Mouse (Mus musculus) C2C12 (cell line): ENCODE data around the gene Atp8b2.

Experiments
- CTCF ChIP-seq: IDR thresholded peaks from one replicate; pipeline ENCODE4 v1.5.1; 2011; ENCODE audit not compliant: control insufficient read depth, insufficient read depth, insufficient read length
- MAX ChIP-seq: IDR thresholded peaks from one replicate; pipeline ENCODE4 v1.6.1; 2011; ENCODE audit warnings: mild to moderate bottlenecking, control low read depth
- MYOD1 ChIP-seq: IDR thresholded peaks from one replicate; pipeline ENCODE4 v1.6.1; 2011; ENCODE audit warnings: low read depth; ENCODE audit not compliant: control insufficient read depth, insufficient read length
- MYOG ChIP-seq: IDR thresholded peaks from one replicate; pipeline ENCODE4 v1.6.1; 2011; ENCODE audit not compliant: control insufficient read depth, insufficient read length; ENCODE audit errors: extremely low read depth

GRCm38 (mm10) chr3:89912543-89913391 is 50.5 kb downstream of the Atp8b2 start, which contains the start of gene Il6ra:
- TF ChIP-seq CTCF, result peak; percentile 4
- TF ChIP-seq MAX, result peak; percentile 25
- no peak for TF ChIP-seq MYOD1
- TF ChIP-seq MYOG, result no peak
